Mouse (Mus musculus) ES-E14 (cell line): ENCODE measurements around the gene Cnga3.

Experiments
- CHD2 ChIP-seq: IDR thresholded peaks from 2 replicates; pipeline ENCODE4 v1.6.1; 2014; ENCODE audit warnings: mild to moderate bottlenecking, low read depth, low read length, inconsistent platforms
- HCFC1 ChIP-seq: IDR thresholded peaks from 2 replicates; pipeline ENCODE4 v1.6.1; 2012; ENCODE audit warnings: low read length, inconsistent platforms, borderline replicate concordance; ENCODE audit not compliant: insufficient read depth

DNA sequence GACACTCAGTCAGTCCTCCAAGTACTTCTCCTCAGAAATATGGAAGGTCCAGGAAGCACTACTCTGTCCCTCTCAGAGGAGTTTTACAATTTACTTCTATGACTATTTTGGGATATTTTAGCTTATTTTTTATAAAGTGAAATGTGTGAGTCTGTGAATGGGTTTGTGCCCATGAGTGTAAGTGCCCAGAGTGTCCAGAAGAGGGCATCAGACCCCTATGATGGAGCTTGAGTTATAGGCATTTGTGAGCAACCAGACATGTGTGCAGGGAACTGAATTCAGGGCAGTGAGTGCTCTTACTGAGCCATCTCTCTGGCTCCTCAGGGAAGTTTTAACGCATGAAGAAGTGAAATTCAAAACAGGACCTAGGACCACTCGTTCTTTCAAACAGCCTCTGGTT lies 44.2 kb downstream of the Cnga3 start:
- TF ChIP-seq HCFC1 (no peak), CHD2 (no peak)
